Mouse (Mus musculus) forebrain, embryonic 11.5 days (tissue): Measurements from ENCODE around the gene Mpz. TPM values are rescaled to one million over a fixed set of nuclear protein-coding genes. Genes with fewer than 3 reads are reported as not detected.
"Not testable (repeated sequence)": the region's sequence is repeated elsewhere in the genome, so short reads cannot be mapped to it uniquely, and the experiment has no call there.

Experiments used
- ATAC-seq: fragments of 200-750 bp; cut with Nextera tagmentation; replicated peaks from 2 replicates; pipeline ENCODE4 v1.8.0; 2017; ENCODE audit warnings: moderate TSS enrichment; ENCODE audit not compliant: low FRiP score
- DNase-seq: peaks from one replicate; pipeline ENCODE4 v3.0.0-alpha.2; 2017; ENCODE audit warnings: low spot score
- H3K27ac ChIP-seq: fragments of 300-500 bp; sonication (generic); 2 replicates; pipeline ENCODE4 v1.5.1; 2014; ENCODE audit warnings: low read depth, low read length
- H3K27me3 ChIP-seq: fragments of 300-500 bp; sonication (generic); 2 replicates; pipeline ENCODE4 v1.6.1; 2014; ENCODE audit warnings: mild to moderate bottlenecking, low read length, mixed read lengths; ENCODE audit not compliant: control insufficient read depth, insufficient read depth
- H3K36me3 ChIP-seq: fragments of 300-500 bp; sonication (generic); 2 replicates; pipeline ENCODE4 v1.6.1; 2014; ENCODE audit warnings: mild to moderate bottlenecking, low read length, moderate library complexity, mixed read lengths; ENCODE audit not compliant: control insufficient read depth, insufficient read depth
- H3K4me1 ChIP-seq: fragments of 300-500 bp; sonication (generic); replicated peaks from 2 replicates; pipeline ENCODE4 v1.6.1; 2014; ENCODE audit warnings: low read length, mixed read lengths; ENCODE audit not compliant: control insufficient read depth, insufficient read depth
- H3K4me2 ChIP-seq: fragments of 300-500 bp; sonication (generic); 2 replicates; pipeline ENCODE4 v1.6.1; 2014; ENCODE audit warnings: low read depth, mild to moderate bottlenecking, low read length, moderate library complexity, mixed read lengths; ENCODE audit not compliant: severe bottlenecking
- H3K4me3 ChIP-seq: fragments of 300-500 bp; sonication (generic); 2 replicates; pipeline ENCODE4 v1.5.1; 2014; ENCODE audit warnings: low read depth, low read length
- H3K9ac ChIP-seq: fragments of 300-500 bp; sonication (generic); 2 replicates; pipeline ENCODE4 v1.6.1; 2014; ENCODE audit warnings: low read length
- H3K9me3 ChIP-seq: fragments of 300-500 bp; sonication (generic); 2 replicates; pipeline ENCODE4 v1.6.1; 2016; ENCODE audit warnings: low read length, mixed read lengths; ENCODE audit not compliant: control insufficient read depth
- WGBS: fragments of 180-500 bp; shearing (Covaris S2); extraction: QIAGEN DNeasy Blood & Tissue Kit; methylation state at CpG from one replicate; pipeline ENCODE4 v1.1.7; 2014; 5-methylcytosine and 5-hydroxymethylcytosine counted together
- polyA plus RNA-seq: library from polyadenylated mRNA; unstranded; fragments of >200 nt; fragmentation: Nextera tagmentation; extraction: Ambion mirVana; gene quantifications from 2 replicates; pipeline ENCODE4 v1.2.1, GENCODE M21; 2014

Mpz gene
- polyA plus RNA-seq, 1 experiment from 2014 or later, result 0.13 TPM

DNA sequence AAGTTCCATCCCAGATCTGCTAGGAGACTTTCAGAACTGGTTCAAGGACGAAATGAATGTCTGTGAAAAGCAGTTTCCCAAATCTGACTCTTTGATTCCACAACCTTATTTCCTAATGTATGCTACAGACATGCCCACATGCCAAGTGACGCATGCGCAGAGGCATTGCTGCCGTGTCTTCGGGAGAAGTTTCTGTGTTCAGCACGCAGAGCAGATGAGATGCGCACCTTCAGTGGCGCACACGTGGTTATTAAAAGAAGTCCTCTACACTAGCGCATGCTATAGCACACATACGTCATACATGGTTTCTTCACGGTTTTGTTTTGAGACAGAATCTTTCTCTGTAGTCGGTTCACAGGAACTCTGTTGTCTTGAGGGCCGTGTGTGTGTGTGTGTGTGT is 31.1 kb upstream of the Mpz start:
- DNase-seq, result no peak
- WGBS, result 88% methylated on average over 14 of the region's 14 CpGs
- no peaks in the 10 kb centered on the region for H3K36me3 ChIP-seq

DNA sequence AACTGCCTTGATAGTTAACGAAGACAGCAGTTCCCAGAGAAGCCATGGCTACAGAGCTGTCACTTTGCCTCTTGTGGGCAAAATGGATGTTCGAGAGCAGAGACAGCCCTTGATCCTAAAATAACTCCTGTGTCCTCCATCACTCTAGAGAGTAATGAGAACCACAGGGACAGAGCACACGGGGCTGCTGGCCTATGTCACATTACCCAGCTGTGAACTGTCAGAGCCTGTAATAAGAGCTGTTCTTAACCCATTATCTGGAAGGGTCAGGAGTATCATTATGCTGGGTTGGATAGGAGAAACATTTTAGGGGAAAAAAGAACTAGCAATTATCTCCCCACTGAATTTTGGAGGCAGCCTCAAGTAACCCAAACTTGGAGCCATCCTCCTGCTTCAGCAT is 29.6 kb upstream of the Mpz start:
- Histone ChIP-seq H3K27ac (no peak overlapping the region), H3K9me3 (no peaks in the 10 kb centered on the region), H3K4me3 (no peak overlapping the region), H3K4me1 (no peaks in the 10 kb centered on the region), H3K9ac (no peak overlapping the region), H3K4me2 (no peak overlapping the region), H3K36me3 (no peaks in the 10 kb centered on the region), H3K27me3 (no peaks in the 10 kb centered on the region)
- DNase-seq, result no peak
- WGBS, result 65% methylated on average over 3 of the region's 3 CpGs
- no peak for ATAC-seq

More for the DNA sequence above, 31.1 kb upstream of the Mpz start:
- Histone ChIP-seq H3K27ac (no peak overlapping the region), H3K4me1 (no peaks in the 10 kb centered on the region), H3K9ac (no peak overlapping the region), H3K9me3 (no peaks in the 10 kb centered on the region), H3K4me3 (no peak overlapping the region), H3K4me2 (no peak overlapping the region), H3K27me3 (no peaks in the 10 kb centered on the region)
- no peak for ATAC-seq

DNA sequence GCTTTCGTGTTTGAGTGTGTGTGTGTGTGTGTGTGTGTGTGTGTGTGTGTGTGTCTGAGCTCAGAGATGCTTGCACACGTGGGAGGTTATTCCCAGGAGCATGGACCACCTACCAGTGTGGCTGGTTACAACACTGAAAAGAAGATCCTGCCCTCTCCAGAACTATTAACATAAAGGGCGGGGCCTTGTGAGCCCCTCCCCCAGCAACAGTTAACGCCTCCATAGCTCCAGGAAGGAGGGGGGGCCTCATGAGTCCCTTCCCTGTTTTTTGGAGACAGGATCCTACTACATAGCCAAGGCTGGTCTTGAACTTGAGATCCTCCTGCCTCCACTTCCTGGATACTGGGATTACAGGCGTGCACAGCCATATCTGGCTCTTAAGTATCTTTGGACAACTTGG is 28.7 kb upstream of the Mpz start:
- 50% methylated on average over 5 of the region's 5 CpGs for WGBS
- H3K4me2 ChIP-seq, result no peak overlapping the region
- ATAC-seq, result 0 out of 2 replicates have a peak, but pooled peaks have one; percentile 19

DNA sequence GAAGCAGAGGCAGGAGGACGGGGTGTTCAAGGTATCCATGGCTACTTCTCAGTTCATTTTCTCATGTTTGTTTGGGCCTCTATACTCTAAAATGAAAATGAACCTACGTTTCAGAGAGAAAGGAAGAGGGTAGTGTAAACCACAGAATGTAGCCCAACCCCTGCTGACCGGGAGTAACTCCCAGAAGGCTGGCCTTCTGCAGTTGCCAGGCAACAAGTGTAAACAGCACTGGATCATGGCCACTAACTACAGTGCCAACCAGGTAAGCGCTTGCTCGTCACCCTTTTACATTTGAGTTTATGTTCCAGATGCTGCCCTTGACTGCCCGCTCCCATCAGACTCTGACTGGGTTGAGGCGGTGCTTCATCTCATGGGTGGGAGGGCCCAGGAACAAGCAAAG is 27.6 kb upstream of the Mpz start:
- Histone ChIP-seq H3K36me3 (no peaks in the 10 kb centered on the region), H3K27me3 (no peaks in the 10 kb centered on the region), H3K9me3 (no peaks in the 10 kb centered on the region), H3K4me3 (no peak overlapping the region), H3K4me2 (no peak overlapping the region), H3K27ac (no peak overlapping the region), H3K9ac (no peak overlapping the region), H3K4me1 (no peaks in the 10 kb centered on the region)
- DNase-seq (no peak), ATAC-seq (no peak)
- 45% methylated on average over 7 of the region's 7 CpGs for WGBS

More for the DNA sequence above, 28.7 kb upstream of the Mpz start:
- no peaks in the 10 kb centered on the region for H3K27me3 ChIP-seq
- no peaks in the 10 kb centered on the region for H3K4me1 ChIP-seq
- no peak overlapping the region for H3K9ac ChIP-seq
- H3K36me3 ChIP-seq, result no peaks in the 10 kb centered on the region
- no peaks in the 10 kb centered on the region for H3K9me3 ChIP-seq
- H3K4me3 ChIP-seq, result no peak overlapping the region
- no peak overlapping the region for H3K27ac ChIP-seq
- DNase-seq, result no peak

DNA sequence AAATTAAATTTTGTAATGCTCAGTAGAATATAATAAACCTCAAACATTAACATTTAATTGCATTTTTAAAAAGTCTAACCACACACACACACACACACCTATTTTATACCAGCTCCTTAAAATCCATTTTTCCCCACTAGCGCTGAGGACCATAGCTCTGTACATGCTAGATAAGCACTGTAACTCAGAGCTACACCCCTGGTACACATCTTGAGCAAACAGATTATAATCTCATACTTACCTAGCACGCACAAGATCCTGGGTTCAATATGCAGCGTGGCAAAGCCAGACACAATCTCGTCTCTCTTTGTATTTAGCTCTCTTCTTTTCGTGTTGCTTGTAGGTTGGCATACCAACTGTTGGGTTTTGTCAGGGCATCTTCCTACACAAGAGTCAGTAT is 26.1 kb upstream of the Mpz start:
- Histone ChIP-seq H3K27me3 (no peaks in the 10 kb centered on the region), H3K9ac (no peak overlapping the region), H3K27ac (no peak overlapping the region), H3K4me3 (no peak overlapping the region), H3K9me3 (no peaks in the 10 kb centered on the region), H3K4me1 (no peaks in the 10 kb centered on the region), H3K4me2 (no peak overlapping the region), H3K36me3 (no peaks in the 10 kb centered on the region)
- DNase-seq, result no peak
- 92% methylated on average over 5 of the region's 5 CpGs for WGBS
- no peak for ATAC-seq

DNA sequence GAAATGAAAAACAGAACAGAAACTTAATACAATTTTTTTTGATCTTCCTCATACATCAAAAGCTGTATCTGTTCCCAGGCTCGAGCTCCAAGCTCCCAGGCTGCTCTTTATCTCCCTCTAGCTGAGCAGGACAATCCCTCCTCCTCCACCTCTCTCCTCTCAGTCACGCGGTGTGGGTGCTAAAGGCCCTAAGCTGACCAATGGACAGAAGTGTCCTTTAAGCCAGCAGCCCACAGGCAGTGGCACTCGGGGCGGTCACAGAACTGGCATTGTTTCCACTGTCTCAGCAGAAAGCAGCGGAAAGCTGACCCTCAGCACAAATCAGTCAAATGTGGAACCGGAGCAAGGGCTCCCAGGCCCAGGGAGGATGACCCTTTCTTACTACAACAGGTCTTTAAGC is 21.3 kb upstream of the Mpz start:
- WGBS, result 57% methylated on average over 7 of the region's 7 CpGs
- DNase-seq, result no peak
- Histone ChIP-seq H3K4me1 (no peaks in the 10 kb centered on the region), H3K27me3 (no peaks in the 10 kb centered on the region), H3K4me3 (no peak overlapping the region), H3K9ac (no peak overlapping the region), H3K4me2 (no peak overlapping the region), H3K36me3 (peaks cover 3% of the 10 kb centered on the region; the same call in 1 of the 2 replicates), H3K9me3 (no peaks in the 10 kb centered on the region), H3K27ac (no peak overlapping the region)
- ATAC-seq, result no peak

DNA sequence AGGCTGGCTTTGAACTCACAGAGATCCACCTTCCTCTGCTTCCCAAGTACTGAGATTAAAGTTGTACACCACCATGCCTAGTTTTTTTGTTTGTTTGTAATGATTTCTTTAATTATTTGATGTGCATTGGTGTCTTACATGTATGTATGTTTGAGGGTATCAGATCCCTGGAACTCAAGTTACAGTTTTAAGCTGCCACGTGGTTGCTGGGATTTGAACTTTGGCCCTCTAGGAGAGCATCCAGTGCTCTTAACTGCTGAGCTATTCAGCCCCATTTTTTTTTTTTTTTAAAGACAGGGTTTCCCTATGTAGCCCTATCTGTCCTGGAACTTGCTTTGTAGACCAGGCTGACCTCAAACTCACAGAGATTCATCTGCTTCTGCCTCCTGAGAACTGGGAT is 19.5 kb upstream of the Mpz start:
- Histone ChIP-seq H3K9ac (no peak overlapping the region), H3K27me3 (no peaks in the 10 kb centered on the region), H3K27ac (no peak overlapping the region), H3K9me3 (no peaks in the 10 kb centered on the region), H3K36me3 (peaks cover 3% of the 10 kb centered on the region; the same call in 1 of the 2 replicates), H3K4me3 (no peak overlapping the region), H3K4me1 (no peaks in the 10 kb centered on the region), H3K4me2 (no peak overlapping the region)
- no peak for ATAC-seq
- DNase-seq, result no peak
- 63% methylated on average over 1 of the region's 1 CpGs for WGBS

DNA sequence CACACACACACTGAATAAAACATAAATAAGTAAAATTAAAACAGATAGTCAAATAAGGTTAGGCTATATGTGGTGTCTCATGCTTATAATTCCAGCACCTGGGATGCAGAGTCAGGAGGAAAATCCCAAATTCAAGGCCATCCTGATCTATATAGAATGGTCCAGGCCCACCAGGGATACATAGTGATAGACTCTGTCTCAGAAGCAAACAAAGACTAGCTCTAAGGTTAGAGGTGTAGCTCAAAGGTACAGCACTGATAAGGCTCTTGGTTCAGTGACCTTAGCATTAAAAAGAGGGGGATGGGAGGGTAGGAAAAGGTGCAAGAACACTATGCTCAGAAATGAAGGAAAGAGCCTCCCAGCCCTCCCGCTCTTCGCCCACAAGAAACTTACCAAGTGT is 14.9 kb upstream of the Mpz start:
- WGBS, result 98% methylated on average over 2 of the region's 2 CpGs
- Histone ChIP-seq H3K36me3 (peaks cover 10% of the 10 kb centered on the region; the same call in 1 of the 2 replicates), H3K4me1 (no peaks in the 10 kb centered on the region), H3K9ac (no peak overlapping the region), H3K4me2 (no peak overlapping the region), H3K27ac (no peak overlapping the region), H3K27me3 (no peaks in the 10 kb centered on the region), H3K4me3 (no peak overlapping the region), H3K9me3 (no peaks in the 10 kb centered on the region)
- no peak for ATAC-seq
- DNase-seq, result no peak

DNA sequence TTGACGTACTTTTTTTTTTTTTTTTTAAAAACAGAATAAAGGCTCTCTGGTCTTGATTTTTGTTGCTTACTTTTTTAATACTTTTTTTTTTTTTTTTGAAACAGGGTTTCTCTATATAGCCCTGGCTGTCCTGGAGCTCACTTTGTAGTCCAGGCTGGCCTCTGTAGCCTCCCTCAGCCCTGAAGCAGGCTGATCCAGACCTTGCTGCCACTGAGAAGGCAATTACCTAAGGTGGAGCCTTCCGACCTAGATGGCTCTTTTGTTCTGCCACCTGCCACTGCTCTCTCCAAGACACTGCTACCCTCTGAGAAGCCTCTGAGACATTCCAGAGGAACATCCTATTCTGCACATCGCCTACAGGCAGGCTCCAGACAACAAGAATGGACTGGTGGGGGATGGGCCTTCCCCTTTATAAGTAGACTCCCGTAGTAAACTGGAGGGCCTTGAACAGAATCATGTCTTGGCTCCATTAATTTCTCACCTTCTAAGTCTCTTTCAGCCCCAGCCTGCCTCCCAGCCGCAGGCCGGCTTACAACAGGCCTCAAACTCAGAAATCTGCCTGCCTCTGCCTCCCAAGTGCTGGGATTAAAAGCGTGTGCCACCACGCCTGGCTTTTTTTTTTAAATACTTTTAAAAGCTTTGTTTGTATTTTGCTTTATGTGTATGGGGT is 12.9 kb upstream of the Mpz start:
- H3K4me1 ChIP-seq, H3K27me3 ChIP-seq, ATAC-seq, H3K9ac ChIP-seq, DNase-seq, H3K27ac ChIP-seq, H3K9me3 ChIP-seq, H3K4me2 ChIP-seq, H3K4me3 ChIP-seq: not testable (repeated sequence)
- 90% methylated on average over 8 of the region's 8 CpGs for WGBS
- peaks cover 13% of the 10 kb centered on the region; the same call in 1 of the 2 replicates for H3K36me3 ChIP-seq
